Mouse (Mus musculus) hindbrain, embryonic 15.5 days (tissue): ENCODE results near the gene Pigz. TPM values are rescaled to one million over a fixed set of nuclear protein-coding genes. Genes with fewer than 3 reads are reported as not detected.

Experiments used
- ATAC-seq: fragments of 200-750 bp; cut with Nextera tagmentation; 2 replicates; pipeline ENCODE4 v1.8.0; 2017; ENCODE audit warnings: low read depth, moderate number of reproducible peaks, moderate TSS enrichment; ENCODE audit not compliant: low FRiP score
- H3K27ac ChIP-seq: fragments of 300-500 bp; sonication (generic); replicated peaks from 2 replicates; pipeline ENCODE4 v1.5.1; 2015; ENCODE audit warnings: mild to moderate bottlenecking, inconsistent platforms
- H3K27me3 ChIP-seq: fragments of 300-500 bp; sonication (generic); 2 replicates; pipeline ENCODE4 v1.6.1; 2015; ENCODE audit warnings: control low read depth, inconsistent platforms
- H3K36me3 ChIP-seq: fragments of 300-500 bp; sonication (generic); 2 replicates; pipeline ENCODE4 v1.6.1; 2015; ENCODE audit warnings: control low read depth, inconsistent platforms
- H3K4me1 ChIP-seq: fragments of 300-500 bp; sonication (generic); replicated peaks from 2 replicates; pipeline ENCODE4 v1.6.1; 2015; ENCODE audit warnings: control low read depth, inconsistent platforms
- H3K4me2 ChIP-seq: fragments of 300-500 bp; sonication (generic); 2 replicates; pipeline ENCODE4 v1.6.1; 2015; ENCODE audit warnings: moderate library complexity, mild to moderate bottlenecking, inconsistent platforms
- H3K4me3 ChIP-seq: fragments of 300-500 bp; sonication (generic); 2 replicates; pipeline ENCODE4 v1.5.1; 2015; ENCODE audit warnings: mild to moderate bottlenecking, inconsistent platforms
- H3K9ac ChIP-seq: fragments of 300-500 bp; sonication (generic); 2 replicates; pipeline ENCODE4 v1.6.1; 2015; ENCODE audit warnings: inconsistent platforms
- H3K9me3 ChIP-seq: fragments of 300-500 bp; sonication (generic); 2 replicates; pipeline ENCODE4 v1.6.1; 2016; ENCODE audit warnings: control low read depth, inconsistent platforms
- WGBS: fragments of 180-500 bp; shearing (Covaris S2); methylation state at CpG from one replicate; pipeline ENCODE4 v1.1.7; 2015; 5-methylcytosine and 5-hydroxymethylcytosine counted together
- microRNA-seq: library from miRNA; unstranded; fragments of <30 nt; microRNA quantifications from one replicate; pipeline ENCODE4, GENCODE M21; 2016
- polyA plus RNA-seq: library from polyadenylated mRNA; unstranded; fragments of >200 nt; fragmentation: Nextera tagmentation; extraction: Ambion mirVana; gene quantifications from 2 replicates; pipeline ENCODE4 v1.2.1, GENCODE M21; 2015

The Pigz gene
- polyA plus RNA-seq, 1 experiment from 2014 or later = 4.8 TPM

- Histone ChIP-seq H3K4me1 (no peaks in the 10 kb centered on the region), H3K4me3 (no peak overlapping the region), H3K4me2 (no peak overlapping the region), H3K27me3 (no peaks in the 10 kb centered on the region), H3K36me3 (peaks cover 81% of the 10 kb centered on the region), H3K27ac (no peak overlapping the region), H3K9ac (no peak overlapping the region), H3K9me3 (no peaks in the 10 kb centered on the region)
- no peak for ATAC-seq
- 93% methylated on average over 7 of the region's 7 CpGs for WGBS
Measured at GRCm38 (mm10) chr16:31963224-31963623, 29.6 kb downstream of the Pigz start.

GRCm38 (mm10) chr16:31975258-31975657, 41.6 kb downstream of the Pigz start:
- H3K27me3 ChIP-seq = no peaks in the 10 kb centered on the region
- H3K4me3 ChIP-seq = no peak overlapping the region
- no peak overlapping the region for H3K9ac ChIP-seq
- H3K4me2 ChIP-seq = no peak overlapping the region
- H3K4me1 ChIP-seq = no peaks in the 10 kb centered on the region
- no peak overlapping the region for H3K27ac ChIP-seq
- no peaks in the 10 kb centered on the region for H3K9me3 ChIP-seq
- H3K36me3 ChIP-seq = peaks cover 39% of the 10 kb centered on the region
- no peak for ATAC-seq
- 91% methylated on average over 4 of the region's 4 CpGs for WGBS

GRCm38 (mm10) chr16:31979501-31979900, 45.9 kb downstream of the Pigz start:
- ATAC-seq = no peak
- Histone ChIP-seq H3K9ac (no peak overlapping the region), H3K4me2 (no peak overlapping the region), H3K9me3 (no peaks in the 10 kb centered on the region), H3K4me3 (no peak overlapping the region), H3K4me1 (no peaks in the 10 kb centered on the region), H3K36me3 (peaks cover 31% of the 10 kb centered on the region), H3K27ac (no peak overlapping the region), H3K27me3 (no peaks in the 10 kb centered on the region)
- WGBS = 94% methylated on average over 3 of the region's 3 CpGs

- no peak overlapping the region for H3K27ac ChIP-seq
- no peak overlapping the region for H3K4me2 ChIP-seq
- H3K27me3 ChIP-seq = no peaks in the 10 kb centered on the region
- no peaks in the 10 kb centered on the region for H3K4me1 ChIP-seq
- peaks cover 31% of the 10 kb centered on the region for H3K36me3 ChIP-seq
- no peak overlapping the region for H3K9ac ChIP-seq
- ATAC-seq = no peak
- H3K4me3 ChIP-seq = no peak overlapping the region
- WGBS = 81% methylated on average over 5 of the region's 5 CpGs
- H3K9me3 ChIP-seq = no peaks in the 10 kb centered on the region
Measured at GRCm38 (mm10) chr16:31980946-31981345, 47.3 kb downstream of the Pigz start.

GRCm38 (mm10) chr16:31992039-31992438, 58.4 kb downstream of the Pigz start:
- 62% methylated on average over 1 of the region's 1 CpGs for WGBS
- Histone ChIP-seq H3K9ac (no peak overlapping the region), H3K4me2 (no peak overlapping the region), H3K4me3 (no peak overlapping the region), H3K27me3 (no peaks in the 10 kb centered on the region), H3K4me1 (no peaks in the 10 kb centered on the region), H3K27ac (no peak overlapping the region), H3K9me3 (no peaks in the 10 kb centered on the region), H3K36me3 (peaks cover 24% of the 10 kb centered on the region)
- no peak for ATAC-seq

- 94% methylated on average over 4 of the region's 4 CpGs for WGBS
- Histone ChIP-seq H3K27ac (no peak overlapping the region), H3K4me3 (no peak overlapping the region), H3K9me3 (no peaks in the 10 kb centered on the region), H3K27me3 (no peaks in the 10 kb centered on the region), H3K4me1 (no peaks in the 10 kb centered on the region), H3K4me2 (no peak overlapping the region), H3K36me3 (peaks cover 22% of the 10 kb centered on the region), H3K9ac (no peak overlapping the region)
- ATAC-seq = no peak
Measured at GRCm38 (mm10) chr16:31993195-31993594, 59.5 kb downstream of the Pigz start.

- H3K36me3 ChIP-seq = peaks cover 15% of the 10 kb centered on the region
- H3K9ac ChIP-seq = no peak overlapping the region
- H3K27ac ChIP-seq = no peak overlapping the region
- no peak overlapping the region for H3K4me2 ChIP-seq
- no peak overlapping the region for H3K4me3 ChIP-seq
- H3K4me1 ChIP-seq = no peaks in the 10 kb centered on the region
- no peaks in the 10 kb centered on the region for H3K27me3 ChIP-seq
- H3K9me3 ChIP-seq = no peaks in the 10 kb centered on the region
- ATAC-seq = no peak
Measured at GRCm38 (mm10) chr16:31993946-31994345, 60.3 kb downstream of the Pigz start.

Small RNA genes lying within 50 kb of the gene (microRNA-seq; reads per million reads assigned to microRNA genes)
- gene Gm26269 = not detected

Other genes starting within 250 kb of the Pigz start
- gene Meltf, start 55.0 kb upstream of the Pigz start, polyA plus RNA-seq = 0.29 and 0.31 TPM in 2 replicates
- gene 0610012G03Rik, start 14.6 kb downstream of the Pigz start, polyA plus RNA-seq = 118 and 123 TPM in 2 replicates
- gene Ncbp2, start 14.7 kb downstream of the Pigz start, polyA plus RNA-seq = 89.0 and 93.7 TPM in 2 replicates
- 15.3 and 15.9 TPM in 2 replicates for gene Senp5, start 69.4 kb downstream of the Pigz start, polyA plus RNA-seq
- 30.1 and 31.8 TPM in 2 replicates for gene Pak2, start 145.5 kb downstream of the Pigz start, polyA plus RNA-seq
- 101 TPM in 2 replicates for gene Pigx, start 165.9 kb downstream of the Pigz start, polyA plus RNA-seq
- 44.2 and 48.2 TPM in 2 replicates for gene Cep19, start 165.9 kb downstream of the Pigz start, polyA plus RNA-seq
- 8.0 and 8.4 TPM in 2 replicates for gene Nrros, start 231.7 kb downstream of the Pigz start, polyA plus RNA-seq
- gene Bex6, start 246.0 kb downstream of the Pigz start, polyA plus RNA-seq = not detected in 2 replicates